Mouse (Mus musculus): ENCODE measurements around the gene Alg14. TPM values are rescaled to one million over a fixed set of nuclear protein-coding genes. Genes with fewer than 3 reads are reported as not detected.

Gene Alg14
- total and polyA plus RNA-seq, 3 experiments: 3.2 to 20.1 TPM; not detected in 1

- peaks cover 0 to 2% of the 10 kb centered on the region in 2 experiments; a peak in 1 of 4 replicates for H3K36me3 ChIP-seq (ENCODE audit: control insufficient read depth in 1 of 2, insufficient read depth in 2 of 2, low read length in 2 of 2)
- no peaks in the 10 kb centered on the region for H3K27me3 ChIP-seq (ENCODE audit: control insufficient read depth in 1 of 2, insufficient read depth in 2 of 2, low read length in 2 of 2)
- no peaks in the 10 kb centered on the region for H3K9me3 ChIP-seq (replicated peaks; ENCODE audit: insufficient read depth, low read length)
- H3K9ac ChIP-seq (ENCODE audit: control insufficient read depth, low read depth, low read length, poor library complexity, severe bottlenecking): no peak overlapping the region
- no peaks in the 10 kb centered on the region; the same call in 1 of the 2 replicates for H3K79me2 ChIP-seq (ENCODE audit: control insufficient read depth, insufficient read depth, low read length, poor library complexity)
- peak; percentile 22 for DNase-seq (ENCODE audit: low read depth, low spot score)
- H3K27ac ChIP-seq (ENCODE audit: control insufficient read depth, low read depth, low read length): no peak overlapping the region
- H3K4me3 ChIP-seq (ENCODE audit: control insufficient read depth in 1 of 2, insufficient read depth in 1 of 2, low read depth in 2 of 2, low read length in 2 of 2): no peak overlapping the region
- peak in 2 of 3 experiments; percentile 29 to 51; a peak in 4 of 6 replicates for TF ChIP-seq CTCF (IDR thresholded peaks at IDR 0.05 in 2 of 3, conservative IDR thresholded peaks at IDR 0.05 in 1 of 3; ENCODE audit: control insufficient read depth in 1 of 3, insufficient read depth in 1 of 3, low read depth in 2 of 3, low read length in 3 of 3, poor library complexity in 1 of 3, severe bottlenecking in 1 of 3)
- TF ChIP-seq SMC3 (IDR thresholded peaks at IDR 0.05; ENCODE audit: low read depth, low read length): peak; percentile 18; the same call in 1 of the 2 replicates
- TF ChIP-seq CHD1 (IDR thresholded peaks at IDR 0.05; ENCODE audit: low read depth, low read length): no peak
- H3K4me1 ChIP-seq (ENCODE audit: control insufficient read depth in 1 of 2, insufficient read depth in 2 of 2, low read length in 2 of 2): 0 out of 4 replicates have a peak, but pooled peaks cover 0 to 5% of the 10 kb centered on the region in 2 experiments
Observed at GRCm38 (mm10) chr3:121294200-121294599, 2.6 kb downstream of the Alg14 start.

GRCm38 (mm10) chr3:121306641-121307040 lies 15.1 kb downstream of the Alg14 start:
- Histone ChIP-seq H3K27ac (ENCODE audit: control insufficient read depth, low read depth, low read length) (no peak overlapping the region), H3K27me3 (ENCODE audit: control insufficient read depth in 1 of 2, insufficient read depth in 2 of 2, low read length in 2 of 2) (no peaks in the 10 kb centered on the region), H3K4me3 (ENCODE audit: control insufficient read depth in 1 of 2, insufficient read depth in 1 of 2, low read depth in 2 of 2, low read length in 2 of 2) (no peak overlapping the region), H3K9ac (ENCODE audit: control insufficient read depth, low read depth, low read length, poor library complexity, severe bottlenecking) (no peak overlapping the region), H3K36me3 (ENCODE audit: control insufficient read depth in 1 of 2, insufficient read depth in 2 of 2, low read length in 2 of 2) (no peaks in the 10 kb centered on the region), H3K4me1 (ENCODE audit: control insufficient read depth in 1 of 2, insufficient read depth in 2 of 2, low read length in 2 of 2) (no peaks in the 10 kb centered on the region; a peak in 1 of 4 replicates), H3K79me2 (ENCODE audit: control insufficient read depth, insufficient read depth, low read length, poor library complexity) (no peaks in the 10 kb centered on the region), H3K9me3 (replicated peaks; ENCODE audit: insufficient read depth, low read length) (no peaks in the 10 kb centered on the region)
- peak; percentile 29 to 50 (median 46); a peak in 5 of 6 replicates for TF ChIP-seq CTCF (IDR thresholded peaks at IDR 0.05 in 2 of 3, conservative IDR thresholded peaks at IDR 0.05 in 1 of 3; ENCODE audit: control insufficient read depth in 1 of 3, insufficient read depth in 1 of 3, low read depth in 2 of 3, low read length in 3 of 3, poor library complexity in 1 of 3, severe bottlenecking in 1 of 3)
- TF ChIP-seq USF2 (IDR thresholded peaks at IDR 0.05; ENCODE audit: borderline replicate concordance in 1 of 2, insufficient read depth in 1 of 2, low read depth in 1 of 2, low read length in 2 of 2): no peak
- DNase-seq (ENCODE audit: low read depth, low spot score): peak; percentile 65

GRCm38 (mm10) chr3:121307532-121308234 lies 16.1 kb downstream of the Alg14 start:
- no peak overlapping the region for H3K9ac ChIP-seq (ENCODE audit: control insufficient read depth, low read depth, low read length, poor library complexity, severe bottlenecking)
- no peaks in the 10 kb centered on the region for H3K9me3 ChIP-seq (replicated peaks; ENCODE audit: insufficient read depth, low read length)
- peak; percentile 78 for DNase-seq (ENCODE audit: low read depth, low spot score)
- H3K36me3 ChIP-seq (ENCODE audit: control insufficient read depth in 1 of 2, insufficient read depth in 2 of 2, low read length in 2 of 2): no peaks in the 10 kb centered on the region
- no peak overlapping the region for H3K4me3 ChIP-seq (ENCODE audit: control insufficient read depth in 1 of 2, insufficient read depth in 1 of 2, low read depth in 2 of 2, low read length in 2 of 2)
- H3K79me2 ChIP-seq (ENCODE audit: control insufficient read depth, insufficient read depth, low read length, poor library complexity): no peaks in the 10 kb centered on the region
- H3K27me3 ChIP-seq (ENCODE audit: control insufficient read depth in 1 of 2, insufficient read depth in 2 of 2, low read length in 2 of 2): no peaks in the 10 kb centered on the region
- no peaks in the 10 kb centered on the region; a peak in 1 of 4 replicates for H3K4me1 ChIP-seq (ENCODE audit: control insufficient read depth in 1 of 2, insufficient read depth in 2 of 2, low read length in 2 of 2)
- no peak overlapping the region for H3K27ac ChIP-seq (ENCODE audit: control insufficient read depth, low read depth, low read length)
- no peak for TF ChIP-seq SIN3A (IDR thresholded peaks at IDR 0.05; ENCODE audit: low read length)
- no peak for TF ChIP-seq CHD2 (IDR thresholded peaks at IDR 0.05; ENCODE audit: low read length)
- TF ChIP-seq MAX (IDR thresholded peaks at IDR 0.05; ENCODE audit: low read length): no peak
- no peak for TF ChIP-seq RCOR1 (IDR thresholded peaks at IDR 0.05; ENCODE audit: low read depth, low read length)
- TF ChIP-seq POLR2A (IDR thresholded peaks at IDR 0.05; ENCODE audit: control insufficient read depth in 1 of 2, insufficient read depth in 1 of 2, low read depth in 1 of 2, low read length in 2 of 2, poor library complexity in 1 of 2): no peak
- peak; percentile 93 for TF ChIP-seq SMC3 (IDR thresholded peaks at IDR 0.05; ENCODE audit: low read depth, low read length)
- TF ChIP-seq TBP (IDR thresholded peaks at IDR 0.05; ENCODE audit: low read depth, low read length): no peak
- no peak for TF ChIP-seq MYB (IDR thresholded peaks at IDR 0.05; ENCODE audit: low read depth, low read length)
- no peak for TF ChIP-seq POLR2AphosphoS5 (IDR thresholded peaks at IDR 0.05; ENCODE audit: borderline replicate concordance, low read depth, low read length)
- TF ChIP-seq GATA1 (IDR thresholded peaks at IDR 0.05; ENCODE audit: low read depth, low read length): no peak
- TF ChIP-seq CHD1 (IDR thresholded peaks at IDR 0.05; ENCODE audit: low read depth, low read length): no peak
- TF ChIP-seq HCFC1 (IDR thresholded peaks at IDR 0.05; ENCODE audit: low read depth, low read length): no peak
- no peak for TF ChIP-seq E2F4 (IDR thresholded peaks at IDR 0.05; ENCODE audit: borderline replicate concordance, low read depth, low read length)
- TF ChIP-seq MXI1 (IDR thresholded peaks at IDR 0.05; ENCODE audit: low read depth, low read length): no peak
- TF ChIP-seq MEF2A (IDR thresholded peaks at IDR 0.05; ENCODE audit: extremely low read depth, insufficient replicate concordance, low read depth, low read length, poor library complexity, severe bottlenecking): no peak
- no peak for TF ChIP-seq NRF1 (IDR thresholded peaks at IDR 0.05; ENCODE audit: insufficient read depth, low read depth, low read length, poor library complexity, severe bottlenecking)
- no peak for TF ChIP-seq USF1 (IDR thresholded peaks at IDR 0.05; ENCODE audit: low read depth, low read length)
- TF ChIP-seq TAL1 (IDR thresholded peaks at IDR 0.05; ENCODE audit: low read length): no peak
- 0 out of 2 replicates have a peak, but pooled peaks have one; percentile 13 for TF ChIP-seq ELF1 (IDR thresholded peaks at IDR 0.05; ENCODE audit: low read depth, low read length)
- no peak for TF ChIP-seq JUND (IDR thresholded peaks at IDR 0.05; ENCODE audit: low read depth, low read length)
- no peak for TF ChIP-seq KAT2A (conservative IDR thresholded peaks at IDR 0.05; ENCODE audit: low read depth, low read length)
- TF ChIP-seq ZC3H11A (IDR thresholded peaks at IDR 0.05; ENCODE audit: low read depth, low read length): peak; percentile 86
